Mouse (Mus musculus): ENCODE measurements around the gene 1810043G02Rik.
"Not testable (repeated sequence)": the region's sequence is repeated elsewhere in the genome, so short reads cannot be mapped to it uniquely, and the experiment has no call there.

The 1810043G02Rik gene

GRCm38 (mm10) chr10:77978351-77979350 lies at the start of gene 1810043G02Rik:
Gene 1810043G02Rik, plus strand, starts transcription at chr10:77978524.
- DNase-seq = peak; percentile 100

GRCm38 (mm10) chr10:77939685-77940084 lies 38.6 kb upstream of the 1810043G02Rik start:
- no peak for DNase-seq

GRCm38 (mm10) chr10:77950468-77950867 lies 27.9 kb upstream of the 1810043G02Rik start:
- not testable (repeated sequence) for DNase-seq

- DNase-seq = no peak
Observed at GRCm38 (mm10) chr10:77962725-77963124, 15.6 kb upstream of the 1810043G02Rik start.

GRCm38 (mm10) chr10:77963971-77964370 lies 14.4 kb upstream of the 1810043G02Rik start:
- no peak for DNase-seq

- peak; percentile 29 for DNase-seq
Observed at GRCm38 (mm10) chr10:77969274-77969972, 8.9 kb upstream of the 1810043G02Rik start.

- no peak for DNase-seq
Observed at GRCm38 (mm10) chr10:77969973-77970325, 8.4 kb upstream of the 1810043G02Rik start.

- peak; percentile 21 for DNase-seq
Observed at GRCm38 (mm10) chr10:77970481-77970880, 7.8 kb upstream of the 1810043G02Rik start, which contains the start of gene Trpm2. Gene Trpm2, minus strand, starts transcription at chr10:77970563.

- DNase-seq = peak; percentile 28
Observed at GRCm38 (mm10) chr10:77971191-77971590, 7.1 kb upstream of the 1810043G02Rik start.

- peak; percentile 42 for DNase-seq
Observed at GRCm38 (mm10) chr10:77971709-77972553, 6.4 kb upstream of the 1810043G02Rik start.

- no peak for DNase-seq
Observed at GRCm38 (mm10) chr10:77974323-77974722, 4.0 kb upstream of the 1810043G02Rik start.

- no peak for DNase-seq
Observed at GRCm38 (mm10) chr10:77974811-77975210, 3.5 kb upstream of the 1810043G02Rik start.

GRCm38 (mm10) chr10:77975653-77976052 lies 2.7 kb upstream of the 1810043G02Rik start:
- DNase-seq = no peak

GRCm38 (mm10) chr10:77976458-77977150 lies 1.7 kb upstream of the 1810043G02Rik start:
- DNase-seq = no peak

GRCm38 (mm10) chr10:77984660-77985059 lies 6.3 kb downstream of the 1810043G02Rik start:
- peak; percentile 83 for DNase-seq

GRCm38 (mm10) chr10:77985775-77986174 lies 7.5 kb downstream of the 1810043G02Rik start:
- DNase-seq = no peak

GRCm38 (mm10) chr10:77995639-77996038 lies 17.3 kb downstream of the 1810043G02Rik start:
- DNase-seq = no peak

- no peak for DNase-seq
Observed at GRCm38 (mm10) chr10:78000200-78000599, 21.9 kb downstream of the 1810043G02Rik start.

GRCm38 (mm10) chr10:78001796-78002195 lies 23.5 kb downstream of the 1810043G02Rik start:
- peak; percentile 32 for DNase-seq

- no peak for DNase-seq
Observed at GRCm38 (mm10) chr10:78002316-78002715, 24.0 kb downstream of the 1810043G02Rik start.

- no peak for DNase-seq
Observed at GRCm38 (mm10) chr10:78004479-78005100, 26.3 kb downstream of the 1810043G02Rik start.
